Mouse (Mus musculus) hindbrain, embryonic 14.5 days (tissue): ENCODE measurements around the gene Fmo1. TPM values are rescaled to one million over a fixed set of nuclear protein-coding genes. Genes with fewer than 3 reads are reported as not detected.
"Not testable (repeated sequence)": the region's sequence is repeated elsewhere in the genome, so short reads cannot be mapped to it uniquely, and the experiment has no call there.

Experiments used
- ATAC-seq: fragments of 200-750 bp; cut with Nextera tagmentation; 2 replicates; pipeline ENCODE4 v1.8.0; 2017; ENCODE audit warnings: moderate number of reproducible peaks, mild to moderate bottlenecking, moderate TSS enrichment, moderate library complexity; ENCODE audit not compliant: low FRiP score
- DNase-seq: peaks from one replicate; pipeline ENCODE4 v3.0.0-alpha.2; 2015; ENCODE audit warnings: low spot score
- H3K27ac ChIP-seq: fragments of 300-500 bp; sonication (generic); 2 replicates; pipeline ENCODE4 v1.5.1; 2014; ENCODE audit warnings: mild to moderate bottlenecking, moderate library complexity
- H3K27me3 ChIP-seq: fragments of 300-500 bp; sonication (generic); 2 replicates; pipeline ENCODE4 v1.6.1; 2014; ENCODE audit warnings: mild to moderate bottlenecking, low read length, mixed read lengths; ENCODE audit not compliant: control insufficient read depth, insufficient read depth
- H3K36me3 ChIP-seq: fragments of 300-500 bp; sonication (generic); replicated peaks from 2 replicates; pipeline ENCODE4 v1.6.1; 2014; ENCODE audit not compliant: control insufficient read depth, insufficient read depth
- H3K4me1 ChIP-seq: fragments of 300-500 bp; sonication (generic); replicated peaks from 2 replicates; pipeline ENCODE4 v1.6.1; 2014; ENCODE audit warnings: antibody characterized with exemption, low read length, mixed read lengths; ENCODE audit not compliant: control insufficient read depth, insufficient read depth
- H3K4me2 ChIP-seq: fragments of 300-500 bp; sonication (generic); replicated peaks from 2 replicates; pipeline ENCODE4 v1.6.1; 2014; ENCODE audit warnings: mild to moderate bottlenecking, moderate library complexity
- H3K4me3 ChIP-seq: fragments of 300-500 bp; sonication (generic); replicated peaks from 2 replicates; pipeline ENCODE4 v1.5.1; 2014; ENCODE audit warnings: mild to moderate bottlenecking, low read length
- H3K9ac ChIP-seq: fragments of 300-500 bp; sonication (generic); 2 replicates; pipeline ENCODE4 v1.6.1; 2014
- H3K9me3 ChIP-seq: fragments of 300-500 bp; sonication (generic); 2 replicates; pipeline ENCODE4 v1.6.1; 2016; ENCODE audit warnings: low read length; ENCODE audit not compliant: control insufficient read depth
- WGBS: fragments of 180-500 bp; shearing (Covaris S2); extraction: QIAGEN DNeasy Blood & Tissue Kit; methylation state at CpG from one replicate; pipeline ENCODE4 v1.1.7; 2014; 5-methylcytosine and 5-hydroxymethylcytosine counted together
- polyA plus RNA-seq: library from polyadenylated mRNA; unstranded; fragments of >200 nt; fragmentation: Nextera tagmentation; extraction: Ambion mirVana; gene quantifications from 2 replicates; pipeline ENCODE4 v1.2.1, GENCODE M21; 2014

The Fmo1 gene
- polyA plus RNA-seq, 1 experiment from 2014 or later = 36.6 TPM

GRCm38 (mm10) chr1:162783669-162784248 lies 82.7 kb downstream of the Fmo1 start:
- ATAC-seq (no peak), DNase-seq (no peak)
- WGBS = 79% methylated on average over 7 of the region's 7 CpGs
- no peaks in the 10 kb centered on the region for H3K9me3 ChIP-seq
- no peak overlapping the region for H3K4me2 ChIP-seq
- H3K4me1 ChIP-seq = no peaks in the 10 kb centered on the region
- H3K4me3 ChIP-seq = no peak overlapping the region
- no peaks in the 10 kb centered on the region for H3K36me3 ChIP-seq
- H3K27ac ChIP-seq = no peak overlapping the region
- H3K9ac ChIP-seq = no peak overlapping the region
- no peaks in the 10 kb centered on the region for H3K27me3 ChIP-seq

DNA sequence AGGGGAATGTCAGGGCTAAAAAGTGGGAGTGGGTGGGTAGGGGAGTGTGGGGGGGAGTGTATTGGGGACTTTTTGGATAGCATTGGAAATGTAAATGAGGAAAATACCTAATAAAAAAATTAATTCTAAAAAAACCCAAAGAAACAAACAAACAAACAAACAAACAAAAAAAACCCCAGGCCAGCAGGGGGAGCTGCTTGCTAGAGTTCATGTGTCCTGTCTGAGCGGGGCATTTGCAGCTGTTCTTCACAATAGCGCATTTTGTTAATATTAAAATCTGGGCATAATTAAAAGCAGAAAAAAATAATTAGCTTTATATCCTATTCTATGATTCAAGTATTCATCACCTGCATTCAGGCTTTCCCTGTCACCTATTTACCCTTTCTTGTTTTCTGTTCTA lies 85.4 kb downstream of the Fmo1 start:
- 98% methylated on average over 2 of the region's 2 CpGs for WGBS
- ATAC-seq, H3K4me1 ChIP-seq: not testable (repeated sequence)

More for the DNA sequence above, 85.4 kb downstream of the Fmo1 start:
- not testable (repeated sequence) for H3K9ac ChIP-seq, H3K27ac ChIP-seq, H3K4me2 ChIP-seq, H3K27me3 ChIP-seq, H3K36me3 ChIP-seq, H3K4me3 ChIP-seq, DNase-seq, H3K9me3 ChIP-seq

Other genes starting within 250 kb of the Fmo1 start
- gene Myoc, start 227.5 kb downstream of the Fmo1 start, polyA plus RNA-seq = 0.13 TPM in 1 of 2 replicates, not detected in the other
- not detected in 2 replicates for gene Myocos, start 208.4 kb downstream of the Fmo1 start, polyA plus RNA-seq
- 144 and 148 TPM in 2 replicates for gene Prrc2c, start 126.1 kb downstream of the Fmo1 start, polyA plus RNA-seq
- gene Fmo4, start 52.6 kb downstream of the Fmo1 start, polyA plus RNA-seq = 0.31 and 0.88 TPM in 2 replicates
- 0.12 and 0.26 TPM in 2 replicates for gene Fmo2, start 32.1 kb upstream of the Fmo1 start, polyA plus RNA-seq
- gene Fmo6, start 70.9 kb upstream of the Fmo1 start, polyA plus RNA-seq = not detected in 2 replicates
- not detected in 2 replicates for gene Fmo3, start 117.9 kb upstream of the Fmo1 start, polyA plus RNA-seq
- gene Mroh9, start 219.1 kb upstream of the Fmo1 start, polyA plus RNA-seq = not detected in 2 replicates